Mouse (Mus musculus) forebrain, embryonic 15.5 days (tissue): ENCODE data around the gene Thrb. TPM values are rescaled to one million over a fixed set of nuclear protein-coding genes. Genes with fewer than 3 reads are reported as not detected.

Experiments
- ATAC-seq: fragments of 200-750 bp; cut with Nextera tagmentation; replicated peaks from 2 replicates; pipeline ENCODE4 v1.8.0; 2017; ENCODE audit warnings: mild to moderate bottlenecking, moderate TSS enrichment, moderate library complexity
- H3K27ac ChIP-seq: fragments of 300-500 bp; sonication (generic); replicated peaks from 2 replicates; pipeline ENCODE4 v1.5.1; 2015; ENCODE audit warnings: mild to moderate bottlenecking, inconsistent platforms
- H3K27me3 ChIP-seq: fragments of 300-500 bp; sonication (generic); 2 replicates; pipeline ENCODE4 v1.6.1; 2015; ENCODE audit warnings: inconsistent platforms
- H3K36me3 ChIP-seq: fragments of 300-500 bp; sonication (generic); 2 replicates; pipeline ENCODE4 v1.6.1; 2015; ENCODE audit warnings: mild to moderate bottlenecking, inconsistent platforms
- H3K4me1 ChIP-seq: fragments of 300-500 bp; sonication (generic); 2 replicates; pipeline ENCODE4 v1.6.1; 2015; ENCODE audit warnings: inconsistent platforms
- H3K4me2 ChIP-seq: fragments of 300-500 bp; sonication (generic); replicated peaks from 2 replicates; pipeline ENCODE4 v1.6.1; 2015; ENCODE audit warnings: mild to moderate bottlenecking, inconsistent platforms
- H3K4me3 ChIP-seq: fragments of 300-500 bp; sonication (generic); 2 replicates; pipeline ENCODE4 v1.5.1; 2015; ENCODE audit warnings: mild to moderate bottlenecking, inconsistent platforms
- H3K9ac ChIP-seq: fragments of 300-500 bp; sonication (generic); replicated peaks from 2 replicates; pipeline ENCODE4 v1.6.1; 2015; ENCODE audit warnings: mild to moderate bottlenecking, inconsistent platforms
- H3K9me3 ChIP-seq: fragments of 300-500 bp; sonication (generic); 2 replicates; pipeline ENCODE4 v1.6.1; 2016; ENCODE audit warnings: inconsistent platforms
- WGBS: fragments of 180-500 bp; shearing (Covaris S2); methylation state at CpG from one replicate; pipeline ENCODE4 v1.1.7; 2015; ENCODE audit warnings: mixed read lengths; 5-methylcytosine and 5-hydroxymethylcytosine counted together
- polyA plus RNA-seq: library from polyadenylated mRNA; unstranded; fragments of >200 nt; fragmentation: Nextera tagmentation; extraction: Ambion mirVana; gene quantifications from 2 replicates; pipeline ENCODE4 v1.2.1, GENCODE M21; 2015

The Thrb gene
- polyA plus RNA-seq, 1 experiment from 2014 or later = 1.6 TPM

GRCm38 (mm10) chr14:17811051-17811450 is 151.0 kb downstream of the Thrb start:
- Histone ChIP-seq H3K4me3 (no peak overlapping the region), H3K4me1 (no peaks in the 10 kb centered on the region), H3K9me3 (0 out of 2 replicates have a peak, but pooled peaks cover 4% of the 10 kb centered on the region), H3K4me2 (no peak overlapping the region), H3K9ac (no peak overlapping the region), H3K27me3 (no peaks in the 10 kb centered on the region), H3K36me3 (no peaks in the 10 kb centered on the region), H3K27ac (no peak overlapping the region)
- ATAC-seq = no peak
- WGBS = 56% methylated on average over 4 of the region's 4 CpGs

GRCm38 (mm10) chr14:17812414-17812813 is 152.4 kb downstream of the Thrb start:
- no peak for ATAC-seq
- WGBS = 79% methylated on average over 5 of the region's 5 CpGs

GRCm38 (mm10) chr14:17815103-17815502 is 155.0 kb downstream of the Thrb start:
- H3K36me3 ChIP-seq = no peaks in the 10 kb centered on the region
- WGBS = 57% methylated on average over 2 of the region's 2 CpGs
- H3K4me2 ChIP-seq = no peak overlapping the region
- H3K27ac ChIP-seq = no peak overlapping the region
- H3K9me3 ChIP-seq = no peaks in the 10 kb centered on the region
- ATAC-seq = no peak
- no peak overlapping the region for H3K9ac ChIP-seq
- no peak overlapping the region for H3K4me3 ChIP-seq
- no peaks in the 10 kb centered on the region for H3K27me3 ChIP-seq
- H3K4me1 ChIP-seq = no peaks in the 10 kb centered on the region

More at GRCm38 (mm10) chr14:17812414-17812813, 152.4 kb downstream of the Thrb start:
- Histone ChIP-seq H3K27me3 (no peaks in the 10 kb centered on the region), H3K9me3 (no peaks in the 10 kb centered on the region), H3K27ac (no peak overlapping the region), H3K9ac (no peak overlapping the region), H3K4me1 (no peaks in the 10 kb centered on the region), H3K4me2 (no peak overlapping the region), H3K4me3 (no peak overlapping the region), H3K36me3 (no peaks in the 10 kb centered on the region)

GRCm38 (mm10) chr14:17818086-17818485 is 158.0 kb downstream of the Thrb start:
- no peak for ATAC-seq
- WGBS = 88% methylated on average over 2 of the region's 2 CpGs
- Histone ChIP-seq H3K27me3 (no peaks in the 10 kb centered on the region), H3K36me3 (no peaks in the 10 kb centered on the region), H3K27ac (no peak overlapping the region), H3K4me1 (no peaks in the 10 kb centered on the region), H3K9ac (no peak overlapping the region), H3K9me3 (no peaks in the 10 kb centered on the region), H3K4me2 (no peak overlapping the region), H3K4me3 (no peak overlapping the region)

GRCm38 (mm10) chr14:17822754-17823153 is 162.7 kb downstream of the Thrb start:
- Histone ChIP-seq H3K4me3 (no peak overlapping the region), H3K4me1 (no peaks in the 10 kb centered on the region), H3K27ac (no peak overlapping the region), H3K9ac (no peak overlapping the region), H3K9me3 (no peaks in the 10 kb centered on the region), H3K27me3 (no peaks in the 10 kb centered on the region), H3K4me2 (no peak overlapping the region), H3K36me3 (no peaks in the 10 kb centered on the region)
- ATAC-seq = no peak
- WGBS = 89% methylated on average over 7 of the region's 7 CpGs

- Histone ChIP-seq H3K9me3 (no peaks in the 10 kb centered on the region), H3K4me3 (no peak overlapping the region), H3K27ac (no peak overlapping the region), H3K4me1 (no peaks in the 10 kb centered on the region), H3K9ac (no peak overlapping the region), H3K4me2 (no peak overlapping the region), H3K27me3 (no peaks in the 10 kb centered on the region), H3K36me3 (no peaks in the 10 kb centered on the region)
- ATAC-seq = no peak
- 49% methylated on average over 6 of the region's 6 CpGs for WGBS
Observed at GRCm38 (mm10) chr14:17827401-17827800, 167.3 kb downstream of the Thrb start.

- Histone ChIP-seq H3K27ac (no peak overlapping the region), H3K27me3 (no peaks in the 10 kb centered on the region), H3K9ac (no peak overlapping the region), H3K4me1 (no peaks in the 10 kb centered on the region), H3K4me3 (no peak overlapping the region), H3K9me3 (no peaks in the 10 kb centered on the region), H3K36me3 (no peaks in the 10 kb centered on the region), H3K4me2 (no peak overlapping the region)
- WGBS = 40% methylated on average over 1 of the region's 1 CpGs
- ATAC-seq = no peak
Observed at GRCm38 (mm10) chr14:17835738-17836137, 175.7 kb downstream of the Thrb start.

- no peaks in the 10 kb centered on the region for H3K27me3 ChIP-seq
- no peak for ATAC-seq
- H3K4me1 ChIP-seq = no peaks in the 10 kb centered on the region
- 89% methylated on average over 1 of the region's 1 CpGs for WGBS
- H3K9me3 ChIP-seq = no peaks in the 10 kb centered on the region
- no peak overlapping the region for H3K4me2 ChIP-seq
- H3K9ac ChIP-seq = no peak overlapping the region
- H3K27ac ChIP-seq = no peak overlapping the region
- no peaks in the 10 kb centered on the region for H3K36me3 ChIP-seq
- no peak overlapping the region for H3K4me3 ChIP-seq
Observed at GRCm38 (mm10) chr14:17836766-17837165, 176.7 kb downstream of the Thrb start.

GRCm38 (mm10) chr14:17845003-17845697 is 185.1 kb downstream of the Thrb start:
- Histone ChIP-seq H3K4me3 (no peak overlapping the region), H3K27ac (no peak overlapping the region), H3K9ac (no peak overlapping the region), H3K4me2 (no peak overlapping the region), H3K4me1 (no peaks in the 10 kb centered on the region), H3K36me3 (no peaks in the 10 kb centered on the region), H3K9me3 (no peaks in the 10 kb centered on the region), H3K27me3 (no peaks in the 10 kb centered on the region)
- WGBS = 82% methylated on average over 5 of the region's 5 CpGs
- no peak for ATAC-seq

- WGBS = 74% methylated on average over 6 of the region's 6 CpGs
Observed at GRCm38 (mm10) chr14:17845871-17846270, 185.8 kb downstream of the Thrb start.

GRCm38 (mm10) chr14:17846700-17847099 is 186.6 kb downstream of the Thrb start:
- no peaks in the 10 kb centered on the region for H3K4me1 ChIP-seq
- H3K27ac ChIP-seq = no peak overlapping the region
- no peak overlapping the region for H3K9ac ChIP-seq
- WGBS = 89% methylated on average over 2 of the region's 2 CpGs
- H3K27me3 ChIP-seq = no peaks in the 10 kb centered on the region
- no peak overlapping the region for H3K4me3 ChIP-seq
- H3K4me2 ChIP-seq = no peak overlapping the region
- H3K36me3 ChIP-seq = no peaks in the 10 kb centered on the region
- no peaks in the 10 kb centered on the region for H3K9me3 ChIP-seq
- ATAC-seq = no peak

More at GRCm38 (mm10) chr14:17845871-17846270, 185.8 kb downstream of the Thrb start:
- H3K9ac ChIP-seq = no peak overlapping the region
- no peaks in the 10 kb centered on the region for H3K36me3 ChIP-seq
- no peak for ATAC-seq
- H3K4me1 ChIP-seq = no peaks in the 10 kb centered on the region
- no peaks in the 10 kb centered on the region for H3K27me3 ChIP-seq
- no peaks in the 10 kb centered on the region for H3K9me3 ChIP-seq
- no peak overlapping the region for H3K4me2 ChIP-seq
- H3K4me3 ChIP-seq = no peak overlapping the region
- no peak overlapping the region for H3K27ac ChIP-seq

GRCm38 (mm10) chr14:17847211-17847610 is 187.2 kb downstream of the Thrb start:
- no peak for ATAC-seq
- H3K4me1 ChIP-seq = no peaks in the 10 kb centered on the region

GRCm38 (mm10) chr14:17850355-17850754 is 190.3 kb downstream of the Thrb start:
- no peak for ATAC-seq
- 29% methylated on average over 4 of the region's 4 CpGs for WGBS

More at GRCm38 (mm10) chr14:17847211-17847610, 187.2 kb downstream of the Thrb start:
- H3K9me3 ChIP-seq = no peaks in the 10 kb centered on the region
- no peak overlapping the region for H3K4me3 ChIP-seq
- no peak overlapping the region for H3K27ac ChIP-seq
- H3K9ac ChIP-seq = no peak overlapping the region
- no peaks in the 10 kb centered on the region for H3K27me3 ChIP-seq
- 63% methylated on average over 8 of the region's 8 CpGs for WGBS
- no peaks in the 10 kb centered on the region for H3K36me3 ChIP-seq
- H3K4me2 ChIP-seq = no peak overlapping the region

More at GRCm38 (mm10) chr14:17850355-17850754, 190.3 kb downstream of the Thrb start:
- no peaks in the 10 kb centered on the region for H3K4me1 ChIP-seq
- H3K4me3 ChIP-seq = no peak overlapping the region
- no peak overlapping the region for H3K27ac ChIP-seq
- no peak overlapping the region for H3K4me2 ChIP-seq
- no peaks in the 10 kb centered on the region for H3K9me3 ChIP-seq
- H3K9ac ChIP-seq = no peak overlapping the region
- H3K36me3 ChIP-seq = no peaks in the 10 kb centered on the region
- no peaks in the 10 kb centered on the region for H3K27me3 ChIP-seq
